Mouse (Mus musculus): ENCODE results near the gene Pnpo. TPM values are rescaled to one million over a fixed set of nuclear protein-coding genes. Genes with fewer than 3 reads are reported as not detected.

The Pnpo gene
- polyA plus RNA-seq, 1 experiment from 2014 or later = 21.5 TPM

GRCm38 (mm10) chr11:96969280-96969722 lies 25.5 kb upstream of the Pnpo start:
- H3K36me3 ChIP-seq = no peaks in the 10 kb centered on the region; the same call in 1 of the 2 replicates
- H3K4me1 ChIP-seq = peaks cover 30% of the 10 kb centered on the region
- 76% methylated on average over 5 of the region's 5 CpGs for WGBS
- H3K9ac ChIP-seq = 0 out of 2 replicates have a peak overlapping the region, but pooled peaks have one; percentile 32
- no peak overlapping the region for H3K4me3 ChIP-seq
- no peak overlapping the region for H3K4me2 ChIP-seq (replicated peaks)
- 0 out of 2 replicates have a peak overlapping the region, but pooled peaks have one; percentile 12 for H3K27ac ChIP-seq
- H3K9me3 ChIP-seq (replicated peaks) = no peaks in the 10 kb centered on the region
- H3K27me3 ChIP-seq = no peaks in the 10 kb centered on the region
- no peak for ATAC-seq (ENCODE audit: low FRiP score)

DNA sequence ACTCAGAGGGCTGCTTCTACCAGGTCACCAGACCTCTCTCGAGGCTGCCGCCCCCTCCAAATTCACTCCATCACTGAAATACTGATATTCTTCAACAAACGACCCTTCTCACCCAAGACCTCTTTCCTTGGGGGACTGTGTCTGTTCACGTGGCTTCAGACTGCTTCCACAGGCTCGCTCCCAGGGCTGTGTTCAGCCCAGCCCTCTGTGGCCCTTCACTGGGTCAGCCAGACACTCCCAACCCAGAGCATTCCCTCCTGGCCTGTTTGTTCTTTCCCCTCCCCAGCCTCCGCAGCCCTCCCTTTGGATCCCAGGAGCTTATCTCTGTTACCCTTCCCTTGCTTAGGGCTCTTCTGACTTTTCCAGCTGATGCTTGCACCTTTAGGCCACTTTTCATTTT lies 24.7 kb upstream of the Pnpo start:
- peaks cover 22% of the 10 kb centered on the region for H3K4me1 ChIP-seq
- H3K9me3 ChIP-seq (replicated peaks) = no peaks in the 10 kb centered on the region
- H3K4me3 ChIP-seq = no peak overlapping the region
- no peaks in the 10 kb centered on the region for H3K27me3 ChIP-seq
- H3K27ac ChIP-seq = no peak overlapping the region
- WGBS = 69% methylated on average over 6 of the region's 6 CpGs
- no peak overlapping the region for H3K9ac ChIP-seq
- no peaks in the 10 kb centered on the region; the same call in 1 of the 2 replicates for H3K36me3 ChIP-seq
- no peak overlapping the region for H3K4me2 ChIP-seq (replicated peaks)
- ATAC-seq (ENCODE audit: low FRiP score) = no peak

- peaks cover 18% of the 10 kb centered on the region; the same call in 1 of the 2 replicates for H3K4me1 ChIP-seq
- no peaks in the 10 kb centered on the region for H3K9me3 ChIP-seq (replicated peaks)
- H3K4me2 ChIP-seq (replicated peaks) = no peak overlapping the region
- H3K4me3 ChIP-seq = no peak overlapping the region
- ATAC-seq (ENCODE audit: low FRiP score) = no peak
- no peak overlapping the region for H3K27ac ChIP-seq
- peaks cover 4% of the 10 kb centered on the region for H3K36me3 ChIP-seq
- no peaks in the 10 kb centered on the region for H3K27me3 ChIP-seq
- no peak overlapping the region for H3K9ac ChIP-seq
- 92% methylated on average over 11 of the region's 11 CpGs for WGBS
Observed at GRCm38 (mm10) chr11:96967544-96968269, 23.9 kb upstream of the Pnpo start.

GRCm38 (mm10) chr11:96966914-96967543 lies 23.2 kb upstream of the Pnpo start:
- no peak overlapping the region for H3K27ac ChIP-seq
- H3K4me3 ChIP-seq = no peak overlapping the region
- H3K9ac ChIP-seq = no peak overlapping the region
- H3K4me2 ChIP-seq (replicated peaks) = no peak overlapping the region
- peaks cover 11% of the 10 kb centered on the region for H3K36me3 ChIP-seq
- no peaks in the 10 kb centered on the region for H3K9me3 ChIP-seq (replicated peaks)
- no peaks in the 10 kb centered on the region for H3K27me3 ChIP-seq
- peaks cover 15% of the 10 kb centered on the region; the same call in 1 of the 2 replicates for H3K4me1 ChIP-seq
- ATAC-seq (ENCODE audit: low FRiP score) = no peak
- WGBS = 89% methylated on average over 13 of the region's 13 CpGs

DNA sequence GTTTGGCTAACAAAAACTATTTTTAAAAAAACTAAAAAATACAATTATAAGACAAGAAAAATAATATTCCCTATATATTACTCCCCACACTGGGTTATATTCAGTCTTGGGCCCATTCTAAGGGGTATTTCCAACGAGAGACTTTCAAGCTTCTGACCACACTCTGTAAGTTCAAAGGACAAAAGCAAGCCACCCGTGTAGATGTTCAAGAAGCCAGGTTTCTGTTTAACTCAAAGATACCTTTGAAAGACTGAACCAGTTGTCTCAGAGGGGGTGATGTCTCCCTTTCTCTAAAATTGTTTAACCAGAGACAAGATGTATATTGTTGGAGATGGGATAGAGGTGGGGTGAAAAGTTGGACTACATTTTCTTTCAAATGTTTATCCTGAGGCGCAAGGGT lies 22.4 kb upstream of the Pnpo start:
- Histone ChIP-seq H3K36me3 (peaks cover 20% of the 10 kb centered on the region), H3K9me3 (replicated peaks) (no peaks in the 10 kb centered on the region), H3K27ac (no peak overlapping the region), H3K4me2 (replicated peaks) (no peak overlapping the region), H3K9ac (no peak overlapping the region), H3K4me1 (peaks cover 15% of the 10 kb centered on the region; the same call in 1 of the 2 replicates), H3K4me3 (no peak overlapping the region), H3K27me3 (no peaks in the 10 kb centered on the region)
- 88% methylated on average over 3 of the region's 3 CpGs for WGBS
- no peak for ATAC-seq (ENCODE audit: low FRiP score)

GRCm38 (mm10) chr11:96963580-96963979 lies 19.8 kb upstream of the Pnpo start:
- peak; percentile 54; the same call in 1 of the 2 replicates for ATAC-seq (ENCODE audit: low FRiP score)
- no peak overlapping the region for H3K4me2 ChIP-seq (replicated peaks)
- WGBS = 22% methylated on average over 8 of the region's 8 CpGs
- 0 out of 2 replicates have a peak, but pooled peaks cover 3% of the 10 kb centered on the region for H3K4me1 ChIP-seq
- H3K9ac ChIP-seq = no peak overlapping the region
- H3K4me3 ChIP-seq = no peak overlapping the region
- no peaks in the 10 kb centered on the region for H3K9me3 ChIP-seq (replicated peaks)
- no peak overlapping the region for H3K27ac ChIP-seq
- H3K27me3 ChIP-seq = no peaks in the 10 kb centered on the region
- peaks cover 39% of the 10 kb centered on the region for H3K36me3 ChIP-seq

DNA sequence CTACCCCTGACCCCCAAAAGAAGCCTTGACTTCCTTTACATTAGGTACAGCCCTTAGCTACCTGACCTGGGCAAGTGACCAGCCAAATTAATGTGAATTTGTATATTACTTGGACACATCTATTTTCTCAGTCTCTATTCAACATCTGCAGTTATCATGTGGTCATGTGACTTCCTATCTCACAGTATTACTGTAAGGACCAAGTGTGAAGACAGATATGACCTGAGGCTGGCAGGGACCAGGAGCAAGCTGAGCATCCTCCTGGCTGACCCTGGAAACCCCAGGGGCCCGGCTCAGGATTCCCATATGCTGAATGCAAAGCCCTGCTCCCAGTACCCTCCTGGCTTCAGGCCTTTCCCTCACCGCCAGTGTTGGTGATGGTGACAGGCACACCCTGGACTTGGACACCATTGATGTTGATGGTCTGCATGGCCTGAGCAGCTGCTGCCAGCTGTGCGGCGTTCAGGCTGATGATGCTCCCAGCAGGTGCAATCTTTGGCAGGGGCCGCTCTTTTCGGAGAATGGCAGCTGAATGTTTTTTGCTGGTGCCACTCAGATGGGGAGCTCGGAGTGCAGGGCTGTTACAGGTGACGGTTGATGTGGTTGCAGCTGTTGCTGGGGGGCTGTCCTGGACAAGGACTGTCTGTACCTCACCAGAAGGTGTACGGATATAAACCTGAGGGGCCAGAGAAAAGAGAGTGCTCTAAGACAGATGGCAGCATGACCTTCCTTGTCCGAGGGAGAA lies 13.4 kb upstream of the Pnpo start:
- Histone ChIP-seq H3K36me3 (peaks cover 84% of the 10 kb centered on the region), H3K9ac (no peak overlapping the region), H3K27ac (no peak overlapping the region), H3K4me1 (no peaks in the 10 kb centered on the region), H3K4me3 (no peak overlapping the region), H3K4me2 (replicated peaks) (no peak overlapping the region), H3K9me3 (replicated peaks) (no peaks in the 10 kb centered on the region), H3K27me3 (no peaks in the 10 kb centered on the region)
- WGBS = 88% methylated on average over 10 of the region's 10 CpGs
- no peak for ATAC-seq (ENCODE audit: low FRiP score)

DNA sequence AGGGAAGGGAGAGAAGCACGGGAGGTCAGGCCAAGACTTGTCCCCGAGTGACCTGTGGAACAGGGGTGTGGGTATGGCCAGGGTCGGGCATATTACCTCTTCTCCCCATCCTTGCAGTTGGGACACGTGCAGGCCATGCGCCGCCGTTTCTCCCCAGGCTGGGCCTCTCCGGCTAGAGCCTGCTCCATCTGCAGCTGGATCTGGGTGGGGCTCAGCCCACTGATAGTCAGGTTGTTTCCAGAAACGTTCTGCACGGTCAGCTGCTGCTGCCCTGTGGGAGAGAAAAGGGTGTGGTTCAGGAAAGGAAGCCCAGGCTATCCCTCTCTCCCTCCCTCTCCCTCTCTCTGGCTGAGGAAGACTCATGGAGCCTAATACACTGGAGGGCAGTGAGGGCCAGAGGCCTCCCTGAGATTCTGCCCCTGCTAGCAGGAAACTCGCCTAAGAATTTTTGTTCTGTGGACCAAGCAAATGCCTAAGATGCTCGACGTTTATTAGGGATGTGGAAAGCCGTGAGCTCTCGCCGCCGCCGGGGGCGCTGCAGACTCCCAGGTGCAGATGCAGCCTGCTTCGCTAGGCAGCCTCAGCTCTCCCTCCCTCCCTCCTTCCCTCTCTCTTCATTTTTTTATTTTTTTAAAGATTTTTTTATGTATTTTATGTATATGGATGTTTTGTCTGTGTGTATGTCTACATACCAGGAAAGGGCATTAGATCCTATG lies 12.4 kb upstream of the Pnpo start:
- Histone ChIP-seq H3K27me3 (no peaks in the 10 kb centered on the region), H3K4me3 (no peak overlapping the region), H3K4me2 (replicated peaks) (no peak overlapping the region), H3K9ac (no peak overlapping the region), H3K4me1 (no peaks in the 10 kb centered on the region), H3K9me3 (replicated peaks) (no peaks in the 10 kb centered on the region), H3K27ac (no peak overlapping the region), H3K36me3 (peaks cover 84% of the 10 kb centered on the region)
- 62% methylated on average over 20 of the region's 20 CpGs for WGBS
- no peak for ATAC-seq (ENCODE audit: low FRiP score)

DNA sequence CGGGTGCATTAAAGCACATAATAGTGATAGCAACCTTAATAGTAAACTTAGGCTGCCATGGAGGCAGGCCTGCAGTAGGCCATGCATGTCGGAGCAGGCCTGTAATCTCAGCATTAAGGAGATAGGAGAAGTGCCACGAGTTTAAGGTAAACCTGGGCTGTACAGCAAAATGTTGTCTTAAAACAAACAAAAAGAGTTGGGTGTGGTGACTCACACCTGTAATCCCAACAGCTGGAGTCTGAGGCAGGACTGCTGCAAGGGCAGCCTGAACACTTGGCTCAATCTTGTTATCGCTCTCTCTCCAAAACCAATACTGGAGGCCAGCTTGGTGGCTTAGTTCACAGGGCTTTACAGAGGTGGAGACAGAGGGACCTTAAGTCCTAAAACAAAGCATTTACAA lies 11.3 kb upstream of the Pnpo start:
- H3K9ac ChIP-seq = no peak overlapping the region
- 92% methylated on average over 4 of the region's 4 CpGs for WGBS
- ATAC-seq (ENCODE audit: low FRiP score) = no peak
- no peaks in the 10 kb centered on the region for H3K27me3 ChIP-seq
- H3K36me3 ChIP-seq = peaks cover 78% of the 10 kb centered on the region
- no peaks in the 10 kb centered on the region for H3K4me1 ChIP-seq
- H3K9me3 ChIP-seq (replicated peaks) = no peaks in the 10 kb centered on the region
- no peak overlapping the region for H3K27ac ChIP-seq
- H3K4me3 ChIP-seq = no peak overlapping the region
- H3K4me2 ChIP-seq (replicated peaks) = no peak overlapping the region

DNA sequence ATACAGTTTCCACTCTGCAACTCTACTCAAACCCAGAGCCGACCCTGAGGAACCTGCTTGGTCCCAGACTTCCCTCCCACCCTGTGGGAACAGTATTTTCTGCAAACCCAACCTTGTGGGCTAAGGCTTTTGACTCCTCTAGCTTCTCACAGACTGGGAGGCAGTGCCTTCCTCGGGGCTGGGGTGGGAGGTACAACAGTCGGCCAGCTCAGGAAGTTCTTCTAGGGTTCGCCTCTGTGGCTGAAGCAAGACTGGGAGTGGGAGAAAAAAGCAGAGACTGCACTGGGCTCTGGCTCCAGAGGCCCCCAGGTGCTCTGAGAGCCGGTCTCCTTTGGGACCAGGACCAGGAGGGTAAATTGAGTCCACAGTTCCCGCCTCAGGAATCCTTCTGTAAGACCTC lies 9.1 kb upstream of the Pnpo start:
- H3K9me3 ChIP-seq (replicated peaks) = no peaks in the 10 kb centered on the region
- H3K4me1 ChIP-seq = no peaks in the 10 kb centered on the region
- no peak for ATAC-seq (ENCODE audit: low FRiP score)
- no peak overlapping the region for H3K27ac ChIP-seq
- no peak overlapping the region for H3K9ac ChIP-seq
- H3K4me2 ChIP-seq (replicated peaks) = no peak overlapping the region
- WGBS = 84% methylated on average over 6 of the region's 6 CpGs
- peaks cover 66% of the 10 kb centered on the region for H3K36me3 ChIP-seq
- no peaks in the 10 kb centered on the region for H3K27me3 ChIP-seq
- no peak overlapping the region for H3K4me3 ChIP-seq

GRCm38 (mm10) chr11:96952426-96952825 lies 8.6 kb upstream of the Pnpo start:
- no peak overlapping the region for H3K9ac ChIP-seq
- H3K4me3 ChIP-seq = no peak overlapping the region
- 90% methylated on average over 10 of the region's 10 CpGs for WGBS
- peaks cover 63% of the 10 kb centered on the region for H3K36me3 ChIP-seq
- H3K4me2 ChIP-seq (replicated peaks) = no peak overlapping the region
- no peak overlapping the region for H3K27ac ChIP-seq
- H3K9me3 ChIP-seq (replicated peaks) = no peaks in the 10 kb centered on the region
- H3K4me1 ChIP-seq = no peaks in the 10 kb centered on the region
- no peaks in the 10 kb centered on the region for H3K27me3 ChIP-seq
- ATAC-seq (ENCODE audit: low FRiP score) = no peak

DNA sequence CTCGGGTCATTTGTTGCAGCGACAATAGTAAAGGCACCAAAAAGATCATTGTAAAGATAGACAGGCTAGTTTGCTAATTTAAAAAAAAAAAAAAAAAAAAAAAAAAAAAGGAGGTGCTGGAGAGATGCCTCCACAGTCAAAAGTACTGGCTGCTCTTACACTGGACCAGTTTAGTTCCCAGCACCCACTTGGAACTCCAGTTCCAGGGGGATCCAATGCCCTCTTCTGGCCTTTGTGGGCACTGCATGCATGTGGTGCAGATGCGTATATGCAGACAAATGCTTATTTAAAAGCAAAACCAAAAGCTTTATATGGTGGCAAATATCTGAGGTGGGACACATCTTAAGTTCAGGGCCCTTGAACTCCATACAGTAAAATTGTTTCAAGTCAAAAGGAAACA lies 7.0 kb upstream of the Pnpo start:
- no peaks in the 10 kb centered on the region for H3K4me1 ChIP-seq
- no peak overlapping the region for H3K9ac ChIP-seq
- peaks cover 48% of the 10 kb centered on the region for H3K36me3 ChIP-seq
- 96% methylated on average over 3 of the region's 3 CpGs for WGBS
- H3K4me3 ChIP-seq = no peak overlapping the region
- H3K27ac ChIP-seq = no peak overlapping the region
- no peaks in the 10 kb centered on the region for H3K27me3 ChIP-seq
- no peaks in the 10 kb centered on the region for H3K9me3 ChIP-seq (replicated peaks)
- ATAC-seq (ENCODE audit: low FRiP score) = no peak
- no peak overlapping the region for H3K4me2 ChIP-seq (replicated peaks)
